Mouse (Mus musculus): ENCODE measurements at regions not wholly inside any gene's neighbourhood (a gene's known extent, or its start where the extent isn't known, plus 50 kb on each side); places are given as distances from the start of the nearest gene placed in this dataset.

- 92% methylated on average over 2 of the region's 2 CpGs for WGBS
- H3K4me1 ChIP-seq = no peaks in the 10 kb centered on the region
- no peaks in the 10 kb centered on the region for H3K36me3 ChIP-seq (ENCODE audit: poor library complexity, severe bottlenecking)
- ATAC-seq = no peak
- no peak overlapping the region for H3K27ac ChIP-seq
- no peaks in the 10 kb centered on the region for H3K27me3 ChIP-seq
- H3K9ac ChIP-seq = no peak overlapping the region
- H3K9me3 ChIP-seq (replicated peaks) = no peaks in the 10 kb centered on the region
- no peak overlapping the region for H3K4me2 ChIP-seq
- H3K4me3 ChIP-seq = no peak overlapping the region
Measured at GRCm38 (mm10) chr13:112223616-112224015, 64.6 kb upstream of the Ankrd55 start.

GRCm38 (mm10) chr13:112227766-112228165 lies 60.5 kb upstream of the Ankrd55 start:
- Histone ChIP-seq H3K9me3 (replicated peaks) (no peaks in the 10 kb centered on the region), H3K27me3 (no peaks in the 10 kb centered on the region), H3K27ac (no peak overlapping the region), H3K9ac (no peak overlapping the region), H3K4me1 (no peaks in the 10 kb centered on the region), H3K4me2 (no peak overlapping the region), H3K4me3 (no peak overlapping the region), H3K36me3 (ENCODE audit: poor library complexity, severe bottlenecking) (no peaks in the 10 kb centered on the region)
- ATAC-seq = no peak
- WGBS = 87% methylated on average over 13 of the region's 13 CpGs

- 81% methylated on average over 4 of the region's 4 CpGs for WGBS
- Histone ChIP-seq H3K9me3 (replicated peaks) (no peaks in the 10 kb centered on the region), H3K4me2 (no peak overlapping the region), H3K4me1 (no peaks in the 10 kb centered on the region), H3K9ac (no peak overlapping the region), H3K27ac (no peak overlapping the region), H3K27me3 (no peaks in the 10 kb centered on the region), H3K36me3 (ENCODE audit: poor library complexity, severe bottlenecking) (no peaks in the 10 kb centered on the region), H3K4me3 (no peak overlapping the region)
- ATAC-seq = no peak
Measured at GRCm38 (mm10) chr13:112228846-112229245, 59.4 kb upstream of the Ankrd55 start.

- H3K27ac ChIP-seq = no peak overlapping the region
- no peak overlapping the region for H3K4me2 ChIP-seq
- H3K9me3 ChIP-seq (replicated peaks) = no peaks in the 10 kb centered on the region
- ATAC-seq = no peak
- H3K9ac ChIP-seq = no peak overlapping the region
- 85% methylated on average over 3 of the region's 3 CpGs for WGBS
- no peaks in the 10 kb centered on the region for H3K36me3 ChIP-seq (ENCODE audit: poor library complexity, severe bottlenecking)
- H3K27me3 ChIP-seq = no peaks in the 10 kb centered on the region
- H3K4me3 ChIP-seq = no peak overlapping the region
- no peaks in the 10 kb centered on the region for H3K4me1 ChIP-seq
Measured at GRCm38 (mm10) chr13:112230176-112230575, 58.1 kb upstream of the Ankrd55 start.

GRCm38 (mm10) chr13:112234695-112235094 lies 53.6 kb upstream of the Ankrd55 start:
- Histone ChIP-seq H3K4me2 (no peak overlapping the region), H3K27me3 (no peaks in the 10 kb centered on the region), H3K36me3 (ENCODE audit: poor library complexity, severe bottlenecking) (no peaks in the 10 kb centered on the region), H3K9me3 (replicated peaks) (no peaks in the 10 kb centered on the region), H3K27ac (no peak overlapping the region), H3K4me1 (no peaks in the 10 kb centered on the region), H3K4me3 (no peak overlapping the region), H3K9ac (no peak overlapping the region)
- WGBS = 93% methylated on average over 6 of the region's 6 CpGs
- ATAC-seq = no peak

- Histone ChIP-seq H3K4me1 (peaks cover 7% of the 10 kb centered on the region; the same call in 1 of the 2 replicates), H3K27ac (no peak overlapping the region), H3K9me3 (replicated peaks) (no peaks in the 10 kb centered on the region), H3K9ac (no peak overlapping the region), H3K4me3 (no peak overlapping the region), H3K27me3 (no peaks in the 10 kb centered on the region), H3K36me3 (ENCODE audit: poor library complexity, severe bottlenecking) (no peaks in the 10 kb centered on the region), H3K4me2 (no peak overlapping the region)
- ATAC-seq = no peak
- 48% methylated on average over 6 of the region's 6 CpGs for WGBS
Measured at GRCm38 (mm10) chr13:112236956-112237355, 51.3 kb upstream of the Ankrd55 start.

GRCm38 (mm10) chr13:112237377-112237776 lies 50.9 kb upstream of the Ankrd55 start:
- Histone ChIP-seq H3K27me3 (no peaks in the 10 kb centered on the region), H3K9ac (no peak overlapping the region), H3K4me2 (no peak overlapping the region), H3K36me3 (ENCODE audit: poor library complexity, severe bottlenecking) (no peaks in the 10 kb centered on the region), H3K4me1 (peaks cover 7% of the 10 kb centered on the region; the same call in 1 of the 2 replicates), H3K27ac (no peak overlapping the region), H3K4me3 (no peak overlapping the region), H3K9me3 (replicated peaks) (no peaks in the 10 kb centered on the region)
- 69% methylated on average over 5 of the region's 5 CpGs for WGBS
- ATAC-seq = no peak

GRCm38 (mm10) chr13:112237917-112238316 lies 50.3 kb upstream of the Ankrd55 start:
- 67% methylated on average over 4 of the region's 4 CpGs for WGBS
- H3K36me3 ChIP-seq (ENCODE audit: poor library complexity, severe bottlenecking) = no peaks in the 10 kb centered on the region
- H3K27ac ChIP-seq = no peak overlapping the region
- no peak overlapping the region for H3K9ac ChIP-seq
- H3K4me1 ChIP-seq = peaks cover 7% of the 10 kb centered on the region; the same call in 1 of the 2 replicates
- H3K4me3 ChIP-seq = no peak overlapping the region
- no peaks in the 10 kb centered on the region for H3K27me3 ChIP-seq
- H3K4me2 ChIP-seq = no peak overlapping the region
- no peaks in the 10 kb centered on the region for H3K9me3 ChIP-seq (replicated peaks)
- no peak for ATAC-seq
